Mouse (Mus musculus) C2C12 (cell line): ENCODE measurements around the gene Cited2. TPM values are rescaled to one million over a fixed set of nuclear protein-coding genes. Genes with fewer than 3 reads are reported as not detected.

ENCODE experiments used
- H3K27me3 ChIP-seq: one replicate; pipeline ENCODE4 v1.6.1; 2011; ENCODE audit not compliant: control insufficient read depth, insufficient read depth, insufficient read length
- H3K36me3 ChIP-seq: one replicate; pipeline ENCODE4 v1.6.1; 2011; ENCODE audit not compliant: control insufficient read depth, insufficient read depth
- H3K4me3 ChIP-seq: one replicate; pipeline ENCODE4 v1.5.1; 2011; ENCODE audit warnings: mild to moderate bottlenecking, control low read depth; ENCODE audit not compliant: poor library complexity, insufficient read depth, severe bottlenecking
- H3K79me2 ChIP-seq: one replicate; pipeline ENCODE4 v1.6.1; 2011; ENCODE audit not compliant: control insufficient read depth, insufficient read depth
- H3K79me3 ChIP-seq: one replicate; pipeline ENCODE4 v1.6.1; 2011; ENCODE audit warnings: low read depth, control low read depth
- H3ac ChIP-seq: one replicate; pipeline ENCODE3; 2011; ENCODE audit warnings: low read depth; ENCODE audit not compliant: control insufficient read depth, insufficient read length
- CEBPB ChIP-seq: IDR thresholded peaks from one replicate; pipeline ENCODE4 v1.6.1; 2011; ENCODE audit warnings: low read depth, mild to moderate bottlenecking, control low read depth, moderate library complexity
- CTCF ChIP-seq: IDR thresholded peaks from one replicate; pipeline ENCODE4 v1.5.1; 2011; ENCODE audit not compliant: control insufficient read depth, insufficient read depth, insufficient read length
- FOSL1 ChIP-seq: IDR thresholded peaks from one replicate; pipeline ENCODE4 v1.8.0; 2011; ENCODE audit warnings: mild to moderate bottlenecking, low read length; ENCODE audit not compliant: poor library complexity, insufficient read depth, severe bottlenecking
- MAX ChIP-seq: IDR thresholded peaks from one replicate; pipeline ENCODE4 v1.6.1; 2011; ENCODE audit warnings: mild to moderate bottlenecking, control low read depth
- MYOD1 ChIP-seq: IDR thresholded peaks from one replicate; pipeline ENCODE4 v1.6.1; 2011; ENCODE audit warnings: low read depth; ENCODE audit not compliant: control insufficient read depth, insufficient read length
- MYOG ChIP-seq: IDR thresholded peaks from one replicate; pipeline ENCODE4 v1.6.1; 2011; ENCODE audit not compliant: control insufficient read depth, insufficient read length; ENCODE audit errors: extremely low read depth
- USF1 ChIP-seq: IDR thresholded peaks from one replicate; pipeline ENCODE4 v1.6.1; 2011; ENCODE audit warnings: low read depth, mild to moderate bottlenecking, control low read depth, moderate library complexity
- polyA plus RNA-seq: library from polyadenylated mRNA; unstranded; fragments of >200 nt; fragmentation: generic; extraction: Trizol; gene quantifications from one replicate; pipeline ENCODE4 v1.2.1, GENCODE M21; 2012; ENCODE audit warnings: missing spikeins

Gene Cited2
- polyA plus RNA-seq, 1 experiment, result 136 TPM

DNA sequence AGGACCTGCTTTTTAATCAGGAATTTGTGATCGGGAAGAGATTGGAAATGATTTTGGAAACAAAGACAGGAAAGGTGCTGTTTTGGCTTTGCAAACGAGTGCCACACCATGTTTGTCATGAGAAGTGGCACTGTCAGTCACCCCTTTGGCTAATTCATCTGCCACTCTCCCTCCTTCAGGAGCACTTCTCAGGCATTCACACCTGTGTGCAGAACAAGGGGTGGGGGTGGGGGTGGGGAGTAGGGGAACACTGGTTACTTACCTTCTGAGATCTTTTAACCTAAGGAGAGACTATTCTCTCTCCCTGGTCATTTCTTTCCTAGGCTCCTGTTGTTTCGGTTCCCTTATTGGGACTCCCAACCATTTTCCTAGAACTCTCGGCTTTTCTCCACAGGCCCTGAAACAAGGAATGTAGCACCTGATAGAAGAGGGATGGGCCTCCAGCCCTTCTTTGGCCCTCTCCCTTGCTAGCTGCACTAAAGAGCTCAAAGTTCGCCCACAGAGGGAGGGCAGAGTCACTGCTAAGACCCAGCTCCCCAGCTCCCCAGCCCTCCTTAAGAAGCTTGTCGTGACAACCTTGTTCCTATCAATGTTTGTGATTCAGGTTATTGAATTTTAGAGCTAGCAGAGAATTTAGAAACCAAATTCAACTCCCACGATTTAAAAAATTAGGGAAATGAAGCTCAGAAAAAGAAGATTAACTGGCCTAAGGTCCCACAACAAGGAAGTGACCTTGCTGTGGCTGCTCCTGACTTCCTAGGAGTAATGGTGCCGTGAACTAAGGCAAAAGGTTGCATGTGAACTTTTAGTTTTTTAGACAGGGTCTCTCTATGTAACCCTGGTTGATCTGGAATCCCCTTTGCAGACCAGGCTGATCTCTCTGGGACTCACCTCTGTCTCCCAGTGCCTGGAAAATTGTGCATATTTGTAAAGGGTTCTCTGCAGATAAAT is 42.3 kb upstream of the Cited2 start:
- Histone ChIP-seq H3K27me3 (no peaks in the 10 kb centered on the region), H3K36me3 (no peaks in the 10 kb centered on the region), H3K79me2 (no peaks in the 10 kb centered on the region), H3K4me3 (no peak overlapping the region), H3ac (no peak overlapping the region), H3K79me3 (no peaks in the 10 kb centered on the region)
- TF ChIP-seq USF1 (no peak), CEBPB (no peak), MYOD1 (no peak), MAX (no peak), MYOG (no peak), FOSL1 (no peak), CTCF (no peak)

DNA sequence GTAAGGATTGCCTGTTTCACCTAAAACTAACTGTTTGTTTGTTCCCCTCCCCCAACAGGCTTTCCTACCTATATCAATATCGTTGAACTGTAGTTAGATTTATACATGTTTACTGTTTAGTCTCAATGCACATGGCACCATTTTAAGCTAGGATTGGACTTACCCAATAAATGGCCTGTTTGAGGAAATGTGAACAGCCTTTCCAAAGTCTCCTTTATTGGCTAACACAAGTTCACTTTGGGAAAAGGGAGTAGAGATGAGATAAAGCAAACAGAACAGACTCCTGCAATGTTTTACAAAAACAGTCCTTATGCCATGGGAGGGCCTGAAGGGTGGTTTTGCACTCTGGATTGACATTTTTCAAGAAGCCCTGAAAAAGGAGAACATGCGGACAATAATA is 41.6 kb upstream of the Cited2 start:
- Histone ChIP-seq H3ac (no peak overlapping the region), H3K79me3 (no peaks in the 10 kb centered on the region), H3K4me3 (no peak overlapping the region), H3K79me2 (no peaks in the 10 kb centered on the region), H3K36me3 (no peaks in the 10 kb centered on the region), H3K27me3 (no peaks in the 10 kb centered on the region)
- no peak for TF ChIP-seq MAX
- no peak for TF ChIP-seq CEBPB
- TF ChIP-seq FOSL1, result no peak
- no peak for TF ChIP-seq USF1
- TF ChIP-seq MYOD1, result no peak
- no peak for TF ChIP-seq MYOG
- no peak for TF ChIP-seq CTCF

DNA sequence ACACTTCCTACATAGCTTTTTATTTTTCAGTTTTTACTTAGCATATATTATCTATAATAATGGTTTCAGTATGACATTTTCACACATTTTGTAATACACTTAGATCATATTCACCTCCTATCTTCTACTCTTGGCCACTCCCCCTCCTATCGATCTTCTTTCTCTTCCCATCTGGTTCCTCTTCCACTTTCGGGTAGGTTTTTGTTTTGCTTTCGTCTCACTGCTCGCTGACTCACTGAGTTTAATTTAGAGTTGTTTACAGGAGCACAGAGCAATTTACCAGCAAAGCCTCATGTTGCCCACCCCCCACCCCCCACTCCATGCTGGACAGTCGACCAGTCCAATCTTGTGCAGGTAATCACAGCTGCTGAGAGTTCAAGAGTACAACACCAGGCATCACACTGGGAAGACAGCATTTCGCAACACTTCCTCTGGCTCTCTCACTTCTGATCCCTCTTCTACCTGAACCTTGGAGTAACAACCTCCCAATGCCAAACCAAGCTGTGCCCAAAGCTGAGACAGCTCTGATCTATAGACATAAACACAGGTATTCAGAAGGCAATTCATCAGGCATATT is 39.1 kb upstream of the Cited2 start:
- Histone ChIP-seq H3K36me3 (no peaks in the 10 kb centered on the region), H3K27me3 (no peaks in the 10 kb centered on the region), H3ac (no peak overlapping the region), H3K4me3 (no peak overlapping the region), H3K79me2 (no peaks in the 10 kb centered on the region), H3K79me3 (no peaks in the 10 kb centered on the region)
- TF ChIP-seq MAX (no peak), USF1 (no peak), FOSL1 (no peak), CEBPB (no peak), CTCF (no peak), MYOG (no peak), MYOD1 (no peak)

DNA sequence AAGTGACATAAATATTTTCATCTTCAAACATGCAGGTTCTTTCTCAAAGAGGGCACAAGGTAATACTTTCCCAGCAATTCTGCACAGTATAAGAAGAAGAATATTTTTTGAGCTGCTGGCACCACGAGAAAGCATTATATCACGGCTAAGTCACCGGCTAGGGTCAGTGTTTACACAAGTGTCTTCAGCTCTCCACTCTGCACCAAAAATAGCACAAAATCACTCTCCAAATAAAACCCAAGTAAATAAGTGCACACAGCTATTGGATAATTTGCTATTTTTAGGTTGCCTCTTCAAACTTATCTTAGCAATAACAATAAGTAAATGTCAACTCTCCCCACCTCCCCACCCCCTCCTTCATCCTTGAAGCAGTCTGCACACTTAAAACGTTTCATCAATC is 33.2 kb upstream of the Cited2 start:
- no peak overlapping the region for H3ac ChIP-seq
- no peaks in the 10 kb centered on the region for H3K79me3 ChIP-seq
- TF ChIP-seq USF1 (no peak), CEBPB (no peak), MYOG (no peak), MAX (no peak), CTCF (no peak), FOSL1 (no peak), MYOD1 (no peak)
- H3K36me3 ChIP-seq, result no peaks in the 10 kb centered on the region
- H3K79me2 ChIP-seq, result no peaks in the 10 kb centered on the region
- no peak overlapping the region for H3K4me3 ChIP-seq
- H3K27me3 ChIP-seq, result no peaks in the 10 kb centered on the region

DNA sequence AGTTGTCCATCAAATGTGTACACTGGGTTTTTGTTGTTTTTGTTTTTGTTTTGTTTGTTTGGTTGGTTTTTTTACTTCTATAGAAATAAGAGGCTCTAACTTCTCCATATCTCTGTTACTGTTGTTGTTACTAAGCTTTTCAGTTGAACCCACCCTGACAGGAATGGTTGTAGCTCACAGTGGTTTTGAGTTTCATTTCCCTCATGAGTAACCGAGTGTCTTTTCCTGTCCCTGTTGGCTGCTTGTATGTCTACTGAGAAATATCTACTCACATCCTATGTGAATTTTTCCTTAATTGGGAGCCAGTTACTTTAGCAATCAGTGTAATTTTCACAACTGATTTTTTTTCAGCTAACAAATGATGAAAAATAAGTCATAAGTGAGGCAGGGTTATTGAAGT is 31.3 kb upstream of the Cited2 start:
- Histone ChIP-seq H3ac (no peak overlapping the region), H3K36me3 (no peaks in the 10 kb centered on the region), H3K4me3 (no peak overlapping the region), H3K79me3 (no peaks in the 10 kb centered on the region), H3K79me2 (no peaks in the 10 kb centered on the region), H3K27me3 (no peaks in the 10 kb centered on the region)
- TF ChIP-seq CTCF, result no peak
- TF ChIP-seq FOSL1, result no peak
- TF ChIP-seq MYOD1, result no peak

DNA sequence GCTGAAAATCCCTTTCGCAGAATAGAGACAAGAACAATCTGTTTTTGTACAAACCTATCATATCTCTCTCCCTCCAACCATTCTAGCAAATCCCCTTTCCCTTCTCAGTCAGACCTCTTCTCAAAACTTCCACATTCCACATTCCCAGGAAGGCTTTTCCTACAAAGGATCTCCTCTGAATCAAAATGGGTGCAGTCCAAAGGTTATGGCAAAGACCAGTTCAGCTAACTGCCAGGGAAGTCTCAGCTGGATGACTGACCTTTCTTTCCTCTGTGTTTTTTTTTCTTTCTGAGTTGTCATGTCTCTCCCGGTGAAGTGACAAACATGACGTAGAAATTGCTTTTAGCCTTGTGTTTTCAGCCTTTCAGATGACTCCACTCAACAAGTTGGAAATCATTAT is 27.2 kb upstream of the Cited2 start:
- no peaks in the 10 kb centered on the region for H3K36me3 ChIP-seq
- TF ChIP-seq CEBPB, result no peak
- TF ChIP-seq MYOD1, result no peak
- no peak for TF ChIP-seq FOSL1
- no peak for TF ChIP-seq MAX
- no peak for TF ChIP-seq MYOG
- TF ChIP-seq CTCF, result no peak
- TF ChIP-seq USF1, result no peak
- H3K27me3 ChIP-seq, result no peaks in the 10 kb centered on the region
- H3K4me3 ChIP-seq, result no peak overlapping the region
- no peaks in the 10 kb centered on the region for H3K79me2 ChIP-seq
- H3ac ChIP-seq, result no peak overlapping the region
- no peaks in the 10 kb centered on the region for H3K79me3 ChIP-seq
